Mouse (Mus musculus) G1E (cell line): ENCODE results near the gene Det1.

Experiments used
- CTCF ChIP-seq: IDR thresholded peaks from 2 replicates; pipeline ENCODE4 v1.5.1; 2012; ENCODE audit warnings: low read depth, low read length, inconsistent platforms, mixed read lengths
- GATA1 ChIP-seq: IDR thresholded peaks from 2 replicates; pipeline ENCODE4 v1.6.1; 2012; ENCODE audit warnings: borderline replicate concordance, low read length, inconsistent platforms, mixed read lengths
- GATA2 ChIP-seq: IDR thresholded peaks from 2 replicates; pipeline ENCODE4 v1.6.1; 2012; ENCODE audit warnings: low read depth, low read length, inconsistent platforms, borderline replicate concordance
- POLR2AphosphoS5 ChIP-seq: IDR thresholded peaks from 2 replicates; pipeline ENCODE4 v1.6.1; 2012; ENCODE audit warnings: low read depth, low read length, inconsistent platforms; ENCODE audit not compliant: insufficient replicate concordance
- TAL1 ChIP-seq: conservative IDR thresholded peaks from 2 replicates; pipeline ENCODE4 v1.6.1; 2012; ENCODE audit warnings: low read depth, low read length, inconsistent platforms, mixed read lengths

DNA sequence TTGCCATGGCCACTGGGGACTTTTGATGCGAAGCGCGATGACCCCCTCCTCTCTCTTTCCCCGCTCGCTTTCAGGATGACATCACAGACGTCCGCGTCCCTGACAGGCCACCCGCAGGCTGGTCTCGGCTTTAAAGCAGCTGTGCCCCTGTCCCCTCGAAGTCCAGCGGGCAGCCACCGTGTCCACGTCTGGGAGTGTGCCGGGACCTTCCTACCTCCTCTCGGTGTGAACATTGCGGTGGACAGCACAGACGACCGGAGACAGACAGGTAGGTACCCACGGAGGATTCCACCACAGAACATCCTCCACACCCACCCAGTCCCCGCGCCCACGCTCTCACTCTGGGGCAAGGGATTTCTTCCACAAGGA is 35.4 kb upstream of the Det1 start:
- TF ChIP-seq CTCF, result no peak
- no peak for TF ChIP-seq GATA1
- no peak for TF ChIP-seq POLR2AphosphoS5
- TF ChIP-seq GATA2, result no peak
- no peak for TF ChIP-seq TAL1
